Mouse (Mus musculus): ENCODE data around the gene Hspa1a. TPM values are rescaled to one million over a fixed set of nuclear protein-coding genes. Genes with fewer than 3 reads are reported as not detected.
"Not testable (repeated sequence)": the region's sequence is repeated elsewhere in the genome, so short reads cannot be mapped to it uniquely, and the experiment has no call there.

Gene Hspa1a
- polyA plus RNA-seq, 1 experiment from 2014 or later, result 13.4 TPM

DNA sequence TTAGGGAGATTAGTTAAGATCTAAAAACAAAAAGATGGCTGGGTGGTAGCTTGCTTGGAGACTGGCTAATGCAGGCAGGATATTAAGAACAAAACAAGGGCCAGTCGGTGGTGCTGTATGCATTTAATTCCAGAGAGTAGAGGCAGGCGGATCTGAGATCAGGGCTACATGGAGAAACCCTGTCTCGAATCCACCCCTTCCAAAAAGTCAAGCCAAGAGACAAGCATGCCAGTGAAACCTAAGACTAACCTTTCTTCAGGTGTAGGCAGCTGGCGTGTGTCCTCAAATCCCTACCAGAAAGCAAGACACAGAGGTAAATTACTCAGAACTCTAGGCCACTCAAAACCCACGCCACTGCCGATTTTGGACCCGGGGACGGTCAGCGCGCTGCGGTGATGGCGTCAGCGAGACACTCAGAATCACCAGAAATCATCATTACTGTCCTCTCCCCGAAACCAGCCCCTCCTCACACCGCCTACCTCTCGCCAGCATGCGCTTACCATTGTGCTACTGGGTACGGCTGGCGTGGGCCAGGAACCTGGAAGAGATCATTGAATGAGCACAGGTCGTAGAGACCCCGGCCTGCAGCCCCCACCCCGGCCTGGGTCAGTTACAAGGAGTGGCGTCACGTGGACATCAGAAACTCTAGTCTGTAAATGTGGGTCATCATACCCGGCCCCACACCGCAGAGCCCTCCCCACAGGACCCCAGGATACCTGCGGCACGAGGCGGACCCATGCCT is 20.1 kb downstream of the Hspa1a start:
- Histone ChIP-seq H3K27me3 (ENCODE audit: insufficient read depth, low read length) (no peaks in the 10 kb centered on the region), H3K4me2 (replicated peaks; ENCODE audit: low read depth, low read length) (peak overlapping the region; percentile 71), H3K27ac (ENCODE audit: low read length) (peak overlapping the region; percentile 89), H3K4me3 (ENCODE audit: low read length) (peak overlapping the region; percentile 88), H3K9ac (replicated peaks; ENCODE audit: low read length) (peak overlapping the region; percentile 96), H3K36me3 (ENCODE audit: insufficient read depth, low read length) (peaks cover 21% of the 10 kb centered on the region), H3K9me3 (ENCODE audit: low read length) (no peaks in the 10 kb centered on the region), H3K4me1 (ENCODE audit: insufficient read depth, low read length) (peaks cover 9% of the 10 kb centered on the region)
- WGBS, result under 1% methylated on average over 29 of the region's 29 CpGs
- peak; percentile 24; the same call in 1 of the 2 replicates for ATAC-seq (ENCODE audit: low FRiP score, low TSS enrichment)

DNA sequence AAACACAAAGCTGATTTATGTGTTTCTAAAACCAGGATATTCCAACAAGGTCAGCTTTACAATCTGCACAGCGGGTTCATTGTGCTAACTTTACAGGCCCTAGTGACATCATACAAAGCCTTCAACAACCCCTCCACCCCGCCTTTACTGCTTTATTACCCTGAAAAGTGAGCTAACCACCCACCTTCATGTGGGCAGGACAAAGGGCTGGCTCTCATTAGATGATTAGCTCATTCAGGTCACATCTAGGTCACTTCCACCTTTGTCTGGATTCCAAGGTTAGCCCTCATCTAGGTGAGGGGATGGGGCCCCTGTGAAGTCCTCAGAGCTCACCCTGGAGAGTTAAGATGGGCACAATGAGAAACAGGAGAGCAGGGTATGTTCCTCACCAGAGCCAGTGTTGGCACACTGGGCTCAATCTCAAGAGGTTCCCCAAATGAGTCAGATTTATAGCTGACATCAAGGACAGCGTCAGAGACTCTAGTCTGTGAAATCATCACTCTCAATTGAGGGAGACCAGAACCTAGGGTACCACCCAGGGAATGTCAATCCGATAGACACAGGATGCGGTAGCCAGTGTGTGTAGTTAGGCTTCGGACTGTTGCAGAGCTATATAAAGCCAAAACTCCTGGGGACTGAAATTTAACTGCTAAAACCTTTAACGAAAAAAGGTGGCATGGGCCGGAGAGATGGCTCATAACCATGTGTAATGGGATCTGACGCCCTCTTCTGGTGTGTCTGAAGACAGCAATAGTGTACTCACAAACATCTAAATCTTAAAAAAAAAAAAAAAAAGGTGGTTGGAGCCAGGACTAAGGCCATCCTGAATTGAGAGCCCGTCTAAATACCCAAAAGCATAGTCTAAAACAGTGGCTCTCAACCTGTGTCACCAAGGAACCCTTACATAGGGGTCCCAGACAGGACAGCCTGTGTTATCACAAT is 21.2 kb downstream of the Hspa1a start:
- Histone ChIP-seq H3K27ac (ENCODE audit: low read length) (peak overlapping the region; percentile 89), H3K4me3 (ENCODE audit: low read length) (peak overlapping the region; percentile 88), H3K27me3 (ENCODE audit: insufficient read depth, low read length) (no peaks in the 10 kb centered on the region), H3K4me1 (ENCODE audit: insufficient read depth, low read length) (peaks cover 9% of the 10 kb centered on the region), H3K4me2 (replicated peaks; ENCODE audit: low read depth, low read length) (peak overlapping the region; percentile 71), H3K36me3 (ENCODE audit: insufficient read depth, low read length) (peaks cover 21% of the 10 kb centered on the region), H3K9ac (replicated peaks; ENCODE audit: low read length) (peak overlapping the region; percentile 96), H3K9me3 (ENCODE audit: low read length) (no peaks in the 10 kb centered on the region)
- WGBS, result 16% methylated on average over 10 of the region's 10 CpGs
- no peak for ATAC-seq (ENCODE audit: low FRiP score, low TSS enrichment)

DNA sequence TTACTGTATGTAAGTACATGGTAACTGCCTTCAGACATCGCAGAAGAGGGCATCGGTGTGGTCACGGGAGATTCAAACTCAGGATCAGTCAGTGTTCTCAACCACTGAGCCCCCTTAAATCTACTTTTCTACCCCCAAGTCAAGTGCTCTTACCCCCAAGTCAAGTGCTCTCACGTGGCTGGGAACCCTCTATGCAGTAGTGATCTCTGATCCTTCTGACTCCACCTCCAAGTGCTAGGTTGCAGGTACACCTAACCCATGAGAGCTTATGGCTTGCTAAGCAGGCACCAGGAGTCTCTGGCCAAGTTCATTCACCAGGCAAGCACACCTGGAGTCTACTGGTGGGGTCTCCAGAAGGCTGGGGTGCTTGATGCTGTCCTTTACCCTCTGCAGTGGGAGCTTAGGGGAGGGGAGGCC is 22.4 kb downstream of the Hspa1a start:
- H3K36me3 ChIP-seq (ENCODE audit: insufficient read depth, low read length), result peaks cover 21% of the 10 kb centered on the region
- no peaks in the 10 kb centered on the region for H3K9me3 ChIP-seq (ENCODE audit: low read length)
- H3K4me2 ChIP-seq (replicated peaks; ENCODE audit: low read depth, low read length), result no peak overlapping the region
- WGBS, result 46% methylated on average over 4 of the region's 4 CpGs
- 0 out of 2 replicates have a peak overlapping the region, but pooled peaks have one; percentile 15 for H3K9ac ChIP-seq (replicated peaks; ENCODE audit: low read length)
- peaks cover 9% of the 10 kb centered on the region for H3K4me1 ChIP-seq (ENCODE audit: insufficient read depth, low read length)
- 0 out of 2 replicates have a peak, but pooled peaks have one; percentile 12 for ATAC-seq (ENCODE audit: low FRiP score, low TSS enrichment)
- no peak overlapping the region for H3K27ac ChIP-seq (ENCODE audit: low read length)
- H3K27me3 ChIP-seq (ENCODE audit: insufficient read depth, low read length), result no peaks in the 10 kb centered on the region
- no peak overlapping the region for H3K4me3 ChIP-seq (ENCODE audit: low read length)

DNA sequence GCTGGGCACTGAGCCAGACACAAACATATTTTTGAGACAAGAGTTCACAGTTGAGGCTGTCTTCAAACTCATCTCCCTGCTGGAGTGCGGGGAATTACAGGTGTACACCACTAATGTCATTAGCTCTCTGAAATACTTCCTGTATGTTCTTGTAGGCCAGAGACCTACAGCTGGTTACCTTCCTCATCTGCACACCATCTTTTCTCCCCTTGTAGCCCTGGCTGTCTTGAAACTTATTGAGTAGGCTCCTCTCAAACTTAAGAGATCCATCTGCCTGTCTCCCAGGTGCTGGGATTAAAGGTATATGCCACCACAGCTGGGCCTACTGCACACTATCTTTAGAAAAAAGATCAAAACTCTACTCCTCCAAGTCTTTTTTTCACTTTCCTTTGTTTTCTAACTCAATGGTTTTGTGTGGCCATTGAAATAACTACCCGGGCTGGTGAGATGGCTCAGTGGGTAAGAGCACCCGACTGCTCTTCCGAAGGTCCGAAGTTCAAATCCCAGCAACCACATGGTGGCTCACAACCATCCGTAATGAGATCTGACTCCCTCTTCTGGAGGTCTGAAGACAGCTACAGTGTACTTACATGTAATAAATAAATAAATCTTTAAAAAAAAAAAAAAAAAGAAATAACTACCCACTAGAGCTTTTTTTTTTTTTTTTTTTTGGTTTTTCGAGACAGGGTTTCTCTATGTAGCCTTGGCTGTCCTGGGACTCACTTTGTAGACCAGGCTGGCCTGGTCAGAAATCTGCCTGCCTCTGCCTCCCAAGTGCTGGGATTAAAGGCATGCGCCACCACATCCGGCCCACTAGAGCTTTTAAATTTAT is 23.0 kb downstream of the Hspa1a start:
- H3K4me2 ChIP-seq (replicated peaks; ENCODE audit: low read depth, low read length); H3K27me3 ChIP-seq (ENCODE audit: insufficient read depth, low read length); H3K9ac ChIP-seq (replicated peaks; ENCODE audit: low read length); H3K4me1 ChIP-seq (ENCODE audit: insufficient read depth, low read length); H3K9me3 ChIP-seq (ENCODE audit: low read length); ATAC-seq (ENCODE audit: low FRiP score, low TSS enrichment); H3K4me3 ChIP-seq (ENCODE audit: low read length): not testable (repeated sequence)
- WGBS, result 57% methylated on average over 9 of the region's 9 CpGs
- H3K36me3 ChIP-seq (ENCODE audit: insufficient read depth, low read length), result peaks cover 21% of the 10 kb centered on the region
- peak overlapping the region; percentile 69 for H3K27ac ChIP-seq (ENCODE audit: low read length)

DNA sequence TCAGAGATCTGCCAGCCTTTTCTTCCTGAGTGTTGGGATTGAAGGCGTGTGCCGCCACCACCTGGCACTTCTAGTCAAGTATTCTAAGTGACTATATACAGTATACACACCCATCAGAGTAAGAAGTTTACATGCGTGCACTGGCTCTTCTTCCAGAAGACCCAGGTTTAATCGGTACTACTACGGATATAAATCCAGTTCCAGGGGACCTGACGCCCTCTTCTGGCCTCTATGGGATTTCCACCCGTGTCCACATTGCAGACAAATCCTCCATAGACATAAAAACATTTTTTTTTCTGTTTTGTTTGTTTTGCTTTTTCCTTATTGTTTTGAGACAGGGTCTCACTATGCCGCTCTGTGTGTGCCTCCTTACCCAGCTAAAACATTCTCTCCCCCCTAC is 24.4 kb downstream of the Hspa1a start:
- 23% methylated on average over 8 of the region's 8 CpGs for WGBS
- Histone ChIP-seq H3K4me1 (ENCODE audit: insufficient read depth, low read length) (peaks cover 9% of the 10 kb centered on the region), H3K4me2 (replicated peaks; ENCODE audit: low read depth, low read length) (no peak overlapping the region), H3K27ac (ENCODE audit: low read length) (no peak overlapping the region; the same call in 1 of the 2 replicates), H3K36me3 (ENCODE audit: insufficient read depth, low read length) (peaks cover 21% of the 10 kb centered on the region), H3K9ac (replicated peaks; ENCODE audit: low read length) (no peak overlapping the region), H3K27me3 (ENCODE audit: insufficient read depth, low read length) (no peaks in the 10 kb centered on the region), H3K4me3 (ENCODE audit: low read length) (no peak overlapping the region), H3K9me3 (ENCODE audit: low read length) (no peaks in the 10 kb centered on the region)
- ATAC-seq (ENCODE audit: low FRiP score, low TSS enrichment), result no peak

DNA sequence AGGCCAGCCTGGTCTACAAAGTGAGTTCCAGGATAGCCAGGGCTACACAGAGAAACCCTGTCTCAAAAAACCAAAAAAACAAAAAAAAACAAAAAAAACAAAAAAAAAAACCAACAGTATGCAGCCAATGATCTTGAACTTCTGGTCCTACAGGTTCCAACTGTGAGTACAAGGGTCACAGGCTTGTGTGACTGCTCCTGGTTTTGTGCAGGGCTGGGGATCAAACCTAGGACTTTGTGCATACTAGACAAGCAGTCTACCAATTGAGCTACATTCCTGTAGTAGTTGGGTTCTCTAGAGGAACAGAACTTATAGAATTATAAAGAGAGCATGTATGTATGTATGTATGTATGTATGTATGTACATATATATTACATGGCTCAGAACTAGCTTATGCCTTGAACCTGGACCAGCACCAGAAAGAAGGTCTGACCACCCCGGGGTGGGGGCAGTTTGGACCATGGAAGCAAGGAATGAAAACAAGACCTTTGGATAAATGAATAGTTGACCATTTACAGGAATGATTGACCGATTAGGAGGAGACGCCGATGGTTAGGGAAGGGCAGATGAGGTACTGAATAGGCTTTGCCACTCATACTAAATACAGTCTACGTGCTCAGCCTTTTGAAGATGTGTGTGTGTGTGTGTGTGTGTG is 25.3 kb downstream of the Hspa1a start:
- Histone ChIP-seq H3K9ac (replicated peaks; ENCODE audit: low read length) (no peak overlapping the region), H3K27me3 (ENCODE audit: insufficient read depth, low read length) (no peaks in the 10 kb centered on the region), H3K4me3 (ENCODE audit: low read length) (no peak overlapping the region), H3K27ac (ENCODE audit: low read length) (peak overlapping the region; percentile 45; the same call in 1 of the 2 replicates), H3K4me1 (ENCODE audit: insufficient read depth, low read length) (peaks cover 11% of the 10 kb centered on the region), H3K36me3 (ENCODE audit: insufficient read depth, low read length) (peaks cover 21% of the 10 kb centered on the region), H3K4me2 (replicated peaks; ENCODE audit: low read depth, low read length) (no peak overlapping the region), H3K9me3 (ENCODE audit: low read length) (no peaks in the 10 kb centered on the region)
- 0 out of 2 replicates have a peak, but pooled peaks have one; percentile 27 for ATAC-seq (ENCODE audit: low FRiP score, low TSS enrichment)
- WGBS, result 76% methylated on average over 5 of the region's 5 CpGs

DNA sequence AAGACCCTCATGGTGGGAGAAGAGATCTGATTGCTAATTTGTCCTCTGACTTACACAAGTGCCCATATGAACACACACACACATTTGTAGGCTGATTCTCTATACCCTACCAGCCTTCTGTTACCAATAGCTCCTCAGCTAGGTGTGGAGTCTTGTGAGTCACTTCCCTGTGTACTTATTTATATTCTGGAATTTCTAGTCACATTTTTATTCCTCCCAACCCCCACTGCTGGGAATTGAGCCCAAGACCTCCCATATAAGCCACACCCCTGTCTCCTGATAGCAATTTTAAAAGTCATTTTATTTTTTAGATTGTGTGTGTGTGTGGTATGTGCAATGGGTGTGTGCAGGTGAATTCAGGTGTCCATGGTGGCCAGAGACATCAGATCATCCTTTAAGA is 27.6 kb downstream of the Hspa1a start:
- Histone ChIP-seq H3K9ac (replicated peaks; ENCODE audit: low read length) (no peak overlapping the region), H3K4me2 (replicated peaks; ENCODE audit: low read depth, low read length) (no peak overlapping the region), H3K4me1 (ENCODE audit: insufficient read depth, low read length) (peaks cover 3% of the 10 kb centered on the region; the same call in 1 of the 2 replicates), H3K36me3 (ENCODE audit: insufficient read depth, low read length) (peaks cover 3% of the 10 kb centered on the region; the same call in 1 of the 2 replicates), H3K27me3 (ENCODE audit: insufficient read depth, low read length) (no peaks in the 10 kb centered on the region), H3K27ac (ENCODE audit: low read length) (no peak overlapping the region), H3K4me3 (ENCODE audit: low read length) (no peak overlapping the region), H3K9me3 (ENCODE audit: low read length) (no peaks in the 10 kb centered on the region)
- no peak for ATAC-seq (ENCODE audit: low FRiP score, low TSS enrichment)

DNA sequence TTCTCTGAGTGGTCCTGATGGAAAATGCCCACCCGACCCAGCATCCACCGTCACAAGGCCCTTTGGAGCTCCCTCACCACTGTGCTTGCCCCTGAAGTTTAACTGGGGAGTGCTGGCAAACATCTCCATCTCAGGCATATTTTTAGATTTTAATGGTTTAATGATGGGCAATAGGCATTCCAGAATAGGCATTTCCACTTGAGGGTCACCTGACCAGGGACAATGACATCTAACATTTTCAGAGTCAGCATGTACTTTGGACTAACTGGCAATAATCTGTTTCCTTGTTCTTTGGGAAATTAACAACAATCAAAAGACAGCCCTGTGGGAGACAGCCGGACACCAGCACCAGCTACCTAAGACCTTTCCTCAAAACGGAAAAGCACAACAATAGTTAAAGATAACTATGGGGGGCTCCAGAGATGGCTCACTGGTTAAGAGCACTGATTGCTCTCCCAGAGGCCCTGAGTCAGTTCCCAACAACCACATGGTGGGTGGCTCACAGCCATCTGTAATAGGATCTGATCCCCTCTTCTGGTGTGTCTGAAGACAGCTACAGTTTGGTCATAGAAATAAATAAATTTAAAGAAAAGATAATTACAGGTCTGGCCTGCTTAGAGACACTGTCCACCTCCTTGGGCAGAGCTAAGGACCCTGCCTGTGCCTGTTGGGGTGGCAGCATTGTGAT is 28.7 kb downstream of the Hspa1a start:
- Histone ChIP-seq H3K9ac (replicated peaks; ENCODE audit: low read length) (no peak overlapping the region), H3K4me3 (ENCODE audit: low read length) (no peak overlapping the region), H3K9me3 (ENCODE audit: low read length) (no peaks in the 10 kb centered on the region), H3K27ac (ENCODE audit: low read length) (no peak overlapping the region), H3K27me3 (ENCODE audit: insufficient read depth, low read length) (no peaks in the 10 kb centered on the region), H3K4me2 (replicated peaks; ENCODE audit: low read depth, low read length) (no peak overlapping the region), H3K4me1 (ENCODE audit: insufficient read depth, low read length) (peaks cover 3% of the 10 kb centered on the region; the same call in 1 of the 2 replicates), H3K36me3 (ENCODE audit: insufficient read depth, low read length) (no peaks in the 10 kb centered on the region)
- no peak for ATAC-seq (ENCODE audit: low FRiP score, low TSS enrichment)
- 85% methylated on average over 4 of the region's 4 CpGs for WGBS

All from kidney, embryonic 16.5 days (tissue).